Mouse (Mus musculus): ENCODE data around the gene Tssc4.

Tssc4 gene

GRCm38 (mm10) chr7:143112395-143112794 lies 43.3 kb downstream of the Tssc4 start:
- DNase-seq, result no peak

- no peak for DNase-seq
Measured at GRCm38 (mm10) chr7:143114773-143115172, 45.7 kb downstream of the Tssc4 start.

GRCm38 (mm10) chr7:143116521-143116920 lies 47.5 kb downstream of the Tssc4 start:
- no peak for DNase-seq

- no peak for DNase-seq
Measured at GRCm38 (mm10) chr7:143119407-143119806, 50.4 kb downstream of the Tssc4 start.

- DNase-seq, result no peak
Measured at GRCm38 (mm10) chr7:143119826-143120225, 50.8 kb downstream of the Tssc4 start.

All from cerebellum, adult 18-20 months (tissue).